Mouse (Mus musculus) MEL (cell line): ENCODE data around the gene Reps1. TPM values are rescaled to one million over a fixed set of nuclear protein-coding genes. Genes with fewer than 3 reads are reported as not detected.

Experiments used
- DNase-seq: peaks from one replicate; pipeline ENCODE4 v3.0.0; 2011; ENCODE audit warnings: low read depth, low spot score
- H3K27ac ChIP-seq: 2 replicates; pipeline ENCODE4 v1.5.1; 2012; ENCODE audit warnings: low read depth, mild to moderate bottlenecking, control low read depth, low read length, moderate library complexity; ENCODE audit not compliant: control insufficient read depth
- H3K27me3 ChIP-seq, 2 experiments: fragments of 150-350 bp in 1 of 2; sonication (generic) in 1 of 2; 2 replicates each; pipeline ENCODE4 v1.6.1; 2012; ENCODE audit warnings: low read length in 2 of 2, mild to moderate bottlenecking in 2 of 2, improper control_type of control experiment in 1 of 2, moderate library complexity in 1 of 2; ENCODE audit not compliant: insufficient read depth in 2 of 2, control insufficient read depth in 1 of 2
- H3K36me3 ChIP-seq, 2 experiments: 2 replicates each; pipeline ENCODE4 v1.6.1; 2012 to 2014; ENCODE audit warnings: low read length in 2 of 2, improper control_type of control experiment in 1 of 2, inconsistent platforms in 1 of 2, mild to moderate bottlenecking in 1 of 2; ENCODE audit not compliant: insufficient read depth in 2 of 2, control insufficient read depth in 1 of 2
- H3K4me1 ChIP-seq, 2 experiments: fragments of 150-350 bp in 1 of 2; sonication (generic) in 1 of 2; 2 replicates each; pipeline ENCODE4 v1.6.1; 2012; ENCODE audit warnings: low read length in 2 of 2, improper control_type of control experiment in 1 of 2, mild to moderate bottlenecking in 1 of 2; ENCODE audit not compliant: insufficient read depth in 2 of 2, control insufficient read depth in 1 of 2
- H3K4me3 ChIP-seq, 2 experiments: fragments of 150-350 bp in 1 of 2; sonication (generic) in 1 of 2; 2 replicates each; pipeline ENCODE4 v1.5.1; 2012; ENCODE audit warnings: low read depth in 2 of 2, low read length in 2 of 2, mild to moderate bottlenecking in 2 of 2, moderate library complexity in 2 of 2, control low read depth in 1 of 2, improper control_type of control experiment in 1 of 2; ENCODE audit not compliant: control insufficient read depth in 1 of 2, insufficient read depth in 1 of 2
- H3K79me2 ChIP-seq: 2 replicates; pipeline ENCODE4 v1.6.1; 2012; ENCODE audit warnings: mild to moderate bottlenecking, low read length, moderate library complexity; ENCODE audit not compliant: control insufficient read depth, poor library complexity, insufficient read depth
- H3K9ac ChIP-seq: 2 replicates; pipeline ENCODE4 v1.6.1; 2012; ENCODE audit warnings: low read depth, mild to moderate bottlenecking, control low read depth, low read length, moderate library complexity; ENCODE audit not compliant: control insufficient read depth, poor library complexity, severe bottlenecking
- H3K9me3 ChIP-seq: fragments of 150-350 bp; sonication (generic); replicated peaks from 2 replicates; pipeline ENCODE4 v1.6.1; 2012; ENCODE audit warnings: mild to moderate bottlenecking, low read length, improper control_type of control experiment, moderate library complexity; ENCODE audit not compliant: insufficient read depth
- BHLHE40 ChIP-seq: IDR thresholded peaks from 2 replicates; pipeline ENCODE4 v1.6.1; 2012; ENCODE audit warnings: low read depth, mild to moderate bottlenecking, inconsistent platforms, low read length, improper control_type of control experiment, borderline replicate concordance
- CHD1 ChIP-seq: IDR thresholded peaks from 2 replicates; pipeline ENCODE4 v1.6.1; 2012; ENCODE audit warnings: low read depth, mild to moderate bottlenecking, inconsistent platforms, low read length, improper control_type of control experiment
- CTCF ChIP-seq, 3 experiments: IDR thresholded peaks in 2 of 3; conservative IDR thresholded peaks in 1 of 3; 2 replicates each; pipeline ENCODE4 v1.5.1; 2011 to 2012; ENCODE audit warnings: low read length in 3 of 3, low read depth in 2 of 3, mild to moderate bottlenecking in 2 of 3, improper control_type of control experiment in 1 of 3, inconsistent platforms in 1 of 3, mixed read lengths in 1 of 3, moderate library complexity in 1 of 3; ENCODE audit not compliant: control insufficient read depth in 1 of 3, insufficient read depth in 1 of 3, poor library complexity in 1 of 3, severe bottlenecking in 1 of 3
- E2F4 ChIP-seq: IDR thresholded peaks from 2 replicates; pipeline ENCODE4 v1.6.1; 2011; ENCODE audit warnings: low read depth, low read length, improper control_type of control experiment, borderline replicate concordance
- ELF1 ChIP-seq: IDR thresholded peaks from 2 replicates; pipeline ENCODE4 v1.6.1; 2014; ENCODE audit warnings: low read depth, mild to moderate bottlenecking, inconsistent platforms, low read length, improper control_type of control experiment, moderate library complexity
- EP300 ChIP-seq, 2 experiments: IDR thresholded peaks; 2 replicates each; pipeline ENCODE4 v1.6.1; 2011; ENCODE audit warnings: improper control_type of control experiment in 2 of 2, low read length in 2 of 2, low read depth in 1 of 2, mild to moderate bottlenecking in 1 of 2
- ETS1 ChIP-seq: IDR thresholded peaks from 2 replicates; pipeline ENCODE4 v1.6.1; 2012; ENCODE audit warnings: low read depth, mild to moderate bottlenecking, inconsistent platforms, low read length, improper control_type of control experiment, moderate library complexity
- GATA1 ChIP-seq: IDR thresholded peaks from 2 replicates; pipeline ENCODE4 v1.6.1; 2011; ENCODE audit warnings: low read depth, low read length, improper control_type of control experiment
- HCFC1 ChIP-seq: IDR thresholded peaks from 2 replicates; pipeline ENCODE4 v1.6.1; 2012; ENCODE audit warnings: low read depth, mild to moderate bottlenecking, inconsistent platforms, low read length, improper control_type of control experiment, moderate library complexity
- JUND ChIP-seq: IDR thresholded peaks from 2 replicates; pipeline ENCODE4 v1.6.1; 2011; ENCODE audit warnings: low read depth, mild to moderate bottlenecking, improper control_type of control experiment, low read length
- KAT2A ChIP-seq: conservative IDR thresholded peaks from 2 replicates; pipeline ENCODE4 v1.6.1; 2012; ENCODE audit warnings: low read depth, low read length, improper control_type of control experiment, inconsistent platforms
- MAX ChIP-seq: IDR thresholded peaks from 2 replicates; pipeline ENCODE4 v1.6.1; 2011; ENCODE audit warnings: low read length, improper control_type of control experiment
- MAZ ChIP-seq: IDR thresholded peaks from 2 replicates; pipeline ENCODE4 v1.6.1; 2012; ENCODE audit warnings: low read depth, mild to moderate bottlenecking, inconsistent platforms, low read length, improper control_type of control experiment
- MEF2A ChIP-seq: IDR thresholded peaks from 2 replicates; pipeline ENCODE4 v1.6.1; 2014; ENCODE audit warnings: low read depth, mild to moderate bottlenecking, inconsistent platforms, low read length, improper control_type of control experiment; ENCODE audit not compliant: poor library complexity, insufficient replicate concordance, severe bottlenecking; ENCODE audit errors: extremely low read depth
- MXI1 ChIP-seq: IDR thresholded peaks from 2 replicates; pipeline ENCODE4 v1.6.1; 2011; ENCODE audit warnings: mild to moderate bottlenecking, low read depth, low read length, improper control_type of control experiment
- MYC ChIP-seq: IDR thresholded peaks from 2 replicates; pipeline ENCODE4 v1.6.1; 2011; ENCODE audit warnings: low read depth, mild to moderate bottlenecking, low read length, improper control_type of control experiment, moderate library complexity
- NRF1 ChIP-seq: IDR thresholded peaks from 2 replicates; pipeline ENCODE4 v1.6.1; 2014; ENCODE audit warnings: low read depth, mild to moderate bottlenecking, inconsistent platforms, low read length, improper control_type of control experiment, moderate library complexity; ENCODE audit not compliant: poor library complexity, insufficient read depth, severe bottlenecking
- POLR2A ChIP-seq, 2 experiments: IDR thresholded peaks; 2 replicates each; pipeline ENCODE4 v1.6.1; 2011 to 2012; ENCODE audit warnings: low read length in 2 of 2, mild to moderate bottlenecking in 2 of 2, control low read depth in 1 of 2, improper control_type of control experiment in 1 of 2, low read depth in 1 of 2, moderate library complexity in 1 of 2; ENCODE audit not compliant: control insufficient read depth in 1 of 2, insufficient read depth in 1 of 2, poor library complexity in 1 of 2
- POLR2AphosphoS2 ChIP-seq: IDR thresholded peaks from 2 replicates; pipeline ENCODE4 v1.6.1; 2011; ENCODE audit warnings: low read length, improper control_type of control experiment
- POLR2AphosphoS5 ChIP-seq: IDR thresholded peaks from 2 replicates; pipeline ENCODE4 v1.6.1; 2012; ENCODE audit warnings: low read depth, borderline replicate concordance, mild to moderate bottlenecking, inconsistent platforms, low read length, moderate library complexity, mixed read lengths
- RAD21 ChIP-seq: IDR thresholded peaks from 2 replicates; pipeline ENCODE4 v1.6.1; 2011; ENCODE audit warnings: mild to moderate bottlenecking, low read depth, low read length, improper control_type of control experiment
- SIN3A ChIP-seq: IDR thresholded peaks from 2 replicates; pipeline ENCODE4 v1.6.1; 2012; ENCODE audit warnings: low read length, improper control_type of control experiment, inconsistent platforms
- UBTF ChIP-seq: IDR thresholded peaks from 2 replicates; pipeline ENCODE4 v1.6.1; 2012; ENCODE audit warnings: low read depth, mild to moderate bottlenecking, inconsistent platforms, low read length, improper control_type of control experiment, moderate library complexity, borderline replicate concordance; ENCODE audit not compliant: insufficient read depth
- USF1 ChIP-seq: IDR thresholded peaks from 2 replicates; pipeline ENCODE4 v1.6.1; 2014; ENCODE audit warnings: low read depth, mild to moderate bottlenecking, inconsistent platforms, low read length, improper control_type of control experiment, moderate library complexity
- ZC3H11A ChIP-seq: IDR thresholded peaks from 2 replicates; pipeline ENCODE4 v1.6.1; 2012; ENCODE audit warnings: low read depth, mild to moderate bottlenecking, inconsistent platforms, low read length, improper control_type of control experiment
- ZKSCAN1 ChIP-seq: IDR thresholded peaks from 2 replicates; pipeline ENCODE4 v1.6.1; 2012; ENCODE audit warnings: low read depth, mild to moderate bottlenecking, inconsistent platforms, low read length, improper control_type of control experiment, moderate library complexity
- ZMIZ1 ChIP-seq: IDR thresholded peaks from 2 replicates; pipeline ENCODE4 v1.6.1; 2012; ENCODE audit warnings: low read depth, mild to moderate bottlenecking, inconsistent platforms, low read length, improper control_type of control experiment, moderate library complexity
- ZNF384 ChIP-seq: IDR thresholded peaks from 2 replicates; pipeline ENCODE4 v1.6.1; 2012; ENCODE audit warnings: low read depth, mild to moderate bottlenecking, inconsistent platforms, low read length, improper control_type of control experiment
- polyA plus RNA-seq, 2 experiments: library from polyadenylated mRNA; stranded (reverse) in 1 of 2; unstranded in 1 of 2; fragments of >175 nt in 1 of 2; fragments of >200 nt in 1 of 2; gene quantifications; 2 replicates each; pipeline versions ENCODE4 v1.2.1 to v1.2.4; 2012; ENCODE audit warnings: low replicate concordance in 2 of 2, low read depth in 1 of 2; ENCODE audit not compliant: insufficient read length in 2 of 2, insufficient read depth in 1 of 2, missing spikeins in 1 of 2
- total RNA-seq: library from RNA; depleted of rRNA; stranded (reverse); fragments of 300-350 nt; gene quantifications from 2 replicates; pipeline ENCODE4 v1.2.3, GENCODE M21; 2012

Reps1 gene
- total and polyA plus RNA-seq, 3 experiments, result 40.0 to 80.3 TPM; not detected in 1

GRCm38 (mm10) chr10:18110940-18111339 lies 55.3 kb downstream of the Reps1 start:
- H3K4me1 ChIP-seq, result no peaks in the 10 kb centered on the region
- H3K9ac ChIP-seq, result no peak overlapping the region
- peaks cover 4 to 5% of the 10 kb centered on the region in 2 experiments for H3K36me3 ChIP-seq
- peak; percentile 11 for DNase-seq
- no peak overlapping the region for H3K4me3 ChIP-seq
- no peaks in the 10 kb centered on the region for H3K27me3 ChIP-seq
- no peaks in the 10 kb centered on the region for H3K79me2 ChIP-seq
- no peaks in the 10 kb centered on the region for H3K9me3 ChIP-seq
- no peak overlapping the region for H3K27ac ChIP-seq
- TF ChIP-seq POLR2AphosphoS5 (no peak), ETS1 (no peak), BHLHE40 (no peak), POLR2A (IDR thresholded peaks at IDR 0.05; ENCODE audit: control insufficient read depth in 1 of 2, insufficient read depth in 1 of 2, low read depth in 1 of 2, low read length in 2 of 2, poor library complexity in 1 of 2) (no peak), MXI1 (no peak), ZMIZ1 (no peak), EP300 (IDR thresholded peaks at IDR 0.05; ENCODE audit: low read depth in 1 of 2, low read length in 2 of 2) (no peak), MAX (no peak), KAT2A (no peak), ZKSCAN1 (no peak), UBTF (no peak), NRF1 (no peak), HCFC1 (no peak), MEF2A (no peak), USF1 (no peak), MAZ (no peak), GATA1 (no peak)
- TF ChIP-seq, all 39 proteins: peak for 0

DNA sequence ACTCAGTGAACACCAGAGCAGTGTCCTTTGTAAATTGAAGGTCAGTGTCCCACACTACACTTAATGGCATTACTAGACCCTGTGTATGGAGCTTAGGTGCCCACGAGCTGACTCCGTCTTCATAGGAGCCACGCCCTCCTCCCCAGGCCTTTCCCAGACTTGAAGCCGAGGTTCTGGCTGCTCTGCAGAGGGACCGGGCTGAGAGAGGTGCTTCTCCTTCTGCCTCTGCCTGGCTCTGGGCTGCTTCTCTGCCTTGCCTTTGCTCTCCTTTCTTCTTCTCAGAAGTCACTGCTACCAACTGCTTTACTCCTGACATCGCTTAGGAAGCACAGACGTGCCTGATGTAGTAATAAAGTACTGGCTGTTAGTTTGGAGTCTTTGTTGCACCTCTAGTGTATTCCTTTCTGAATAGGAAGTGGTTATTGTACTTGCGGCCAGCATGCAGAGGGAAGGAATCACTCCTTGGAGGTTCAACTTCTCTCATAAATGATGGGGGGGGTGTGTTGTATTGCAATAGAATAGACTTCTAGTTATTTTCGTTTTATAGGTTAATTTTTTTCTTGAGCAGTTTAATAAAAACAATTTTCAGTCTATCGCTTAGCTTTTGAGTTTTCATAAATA lies 57.9 kb downstream of the Reps1 start:
- DNase-seq, result no peak
- H3K27me3 ChIP-seq, result no peaks in the 10 kb centered on the region
- no peaks in the 10 kb centered on the region for H3K9me3 ChIP-seq
- TF ChIP-seq SIN3A (no peak), HCFC1 (no peak), MXI1 (no peak), CTCF (IDR thresholded peaks at IDR 0.05 in 2 of 3, conservative IDR thresholded peaks at IDR 0.05 in 1 of 3; ENCODE audit: control insufficient read depth in 1 of 3, insufficient read depth in 1 of 3, low read depth in 2 of 3, low read length in 3 of 3, poor library complexity in 1 of 3, severe bottlenecking in 1 of 3) (no peak), MYC (no peak), POLR2AphosphoS2 (no peak), ZC3H11A (no peak), USF1 (no peak), ZNF384 (no peak), JUND (no peak), E2F4 (no peak), POLR2AphosphoS5 (no peak), RAD21 (no peak), ELF1 (no peak), CHD1 (no peak)
- H3K4me1 ChIP-seq, result no peaks in the 10 kb centered on the region
- H3K36me3 ChIP-seq, result peaks cover 4 to 11% of the 10 kb centered on the region in 2 experiments
- no peak overlapping the region for H3K9ac ChIP-seq
- no peak overlapping the region for H3K4me3 ChIP-seq
- H3K27ac ChIP-seq, result no peak overlapping the region
- no peaks in the 10 kb centered on the region for H3K79me2 ChIP-seq
